Mouse (Mus musculus) large intestine, adult 2 months (tissue): ENCODE results near the gene Tdrd3. TPM values are rescaled to one million over a fixed set of nuclear protein-coding genes. Genes with fewer than 3 reads are reported as not detected.

Experiments
- DNase-seq: peaks from one replicate; pipeline ENCODE4 v3.0.0-alpha.2; 2012; ENCODE audit warnings: low read depth, low spot score
- WGBS: fragments of 180-500 bp; shearing (Covaris S2); methylation state at CpG from one replicate; pipeline ENCODE4 v1.1.7; 2018; 5-methylcytosine and 5-hydroxymethylcytosine counted together
- polyA plus RNA-seq: library from polyadenylated mRNA; depleted of rRNA; stranded (reverse); fragments of >200 nt; gene quantifications from 2 replicates; pipeline ENCODE4 v1.2.3, GENCODE M21; 2012

Tdrd3 gene
- polyA plus RNA-seq, 1 experiment = 2.1 TPM

DNA sequence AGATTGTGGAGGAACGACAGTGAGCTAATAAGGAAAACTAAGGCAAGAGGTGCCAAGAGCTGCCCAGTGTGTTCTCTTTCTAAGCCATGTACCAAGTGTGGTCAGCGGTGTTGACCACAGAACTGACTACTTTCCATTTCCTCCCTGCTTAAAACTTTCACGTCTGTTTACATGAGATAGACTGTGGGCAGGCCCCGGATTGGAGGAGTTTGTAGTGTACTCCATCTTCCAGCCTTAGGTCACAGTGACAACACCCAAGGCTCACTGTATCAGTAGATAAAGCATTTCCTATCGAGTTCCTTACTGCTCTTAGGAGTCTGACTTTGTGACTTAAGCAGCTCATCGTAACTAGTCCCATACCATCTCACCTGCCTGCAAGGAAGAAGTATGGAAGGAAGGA lies 133.5 kb downstream of the Tdrd3 start:
- no peak for DNase-seq
- WGBS = 84% methylated on average over 6 of the region's 6 CpGs

DNA sequence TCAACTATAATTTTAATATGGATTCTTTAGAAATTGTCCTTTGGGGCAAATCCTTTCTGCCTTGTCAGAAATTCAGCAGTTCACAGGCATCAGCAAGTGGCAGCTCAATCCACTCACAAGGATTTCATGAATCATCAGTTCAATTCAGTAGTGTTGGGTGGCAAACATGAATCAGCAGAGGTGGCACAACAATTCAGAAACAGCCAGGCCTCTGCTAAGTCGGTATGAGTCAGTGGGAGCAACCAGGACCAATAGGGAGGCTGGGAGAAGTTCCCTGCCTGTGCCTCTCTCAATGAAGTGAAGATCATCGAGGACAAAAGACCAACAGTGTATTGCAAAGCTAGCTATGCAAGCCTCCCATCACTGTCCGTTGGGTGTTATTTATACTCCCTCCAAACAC lies 135.8 kb downstream of the Tdrd3 start:
- no peak for DNase-seq
- 56% methylated on average over 3 of the region's 3 CpGs for WGBS

DNA sequence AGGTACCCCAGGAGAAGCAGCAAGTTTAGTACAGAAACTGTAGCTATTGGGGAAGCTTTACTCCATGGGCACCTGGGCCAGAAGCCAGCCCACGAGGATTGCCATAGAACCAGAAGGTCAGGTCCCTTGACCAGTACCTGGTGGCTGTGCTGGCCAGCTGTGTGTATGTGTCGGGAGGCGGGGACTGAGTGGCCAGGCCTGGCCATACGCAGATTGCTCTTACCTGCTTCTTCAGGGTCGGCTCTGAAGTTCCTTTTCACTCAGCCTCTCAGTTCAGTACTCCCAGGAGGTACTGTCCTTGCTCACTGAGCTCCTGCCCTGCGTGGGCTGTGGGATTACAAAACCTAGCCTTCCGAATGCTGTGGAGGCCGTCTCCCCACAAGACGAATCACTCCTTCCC lies 147.4 kb downstream of the Tdrd3 start:
- DNase-seq = no peak
- 56% methylated on average over 9 of the region's 9 CpGs for WGBS

DNA sequence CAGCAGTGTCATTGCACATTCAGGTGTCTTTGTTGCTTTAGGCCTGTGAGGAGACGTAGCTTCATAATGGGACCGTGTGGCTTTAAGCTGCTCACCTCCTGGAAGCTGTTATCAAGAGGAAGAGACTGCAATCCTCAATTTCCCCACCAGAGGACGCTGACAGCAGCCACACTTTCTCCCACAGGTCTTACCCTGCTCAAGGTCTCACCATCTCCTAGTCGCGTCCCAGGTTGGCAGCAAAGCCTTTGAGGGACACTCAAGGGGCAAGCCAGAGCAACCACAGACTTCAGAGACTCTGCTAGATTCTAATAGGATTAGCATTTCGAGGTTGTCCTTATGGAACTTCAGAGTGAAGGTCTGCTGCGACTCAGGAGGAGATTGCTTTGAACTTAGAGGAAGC lies 149.8 kb downstream of the Tdrd3 start:
- DNase-seq = no peak
- 38% methylated on average over 7 of the region's 7 CpGs for WGBS

DNA sequence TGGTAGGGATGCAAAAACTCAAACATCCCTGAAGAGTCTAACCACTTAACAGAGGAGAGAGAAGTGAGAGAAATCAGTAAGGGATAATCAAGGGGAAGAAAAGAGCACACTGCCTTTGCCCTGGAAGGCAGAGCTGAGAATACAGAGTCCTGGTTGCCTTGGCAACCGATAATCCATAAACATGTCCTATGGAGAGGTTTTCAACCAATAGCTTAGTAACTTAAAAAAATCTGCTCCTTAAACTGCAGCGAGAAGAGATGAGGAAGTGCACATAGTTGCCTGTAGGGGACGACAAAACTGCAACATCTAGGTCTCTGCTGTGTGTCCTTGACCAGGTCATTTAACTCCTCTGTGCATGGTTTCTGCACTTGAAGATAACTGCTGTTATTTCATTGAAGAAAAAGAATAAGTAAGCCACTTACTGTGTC lies 150.6 kb downstream of the Tdrd3 start:
- 21% methylated on average over 3 of the region's 3 CpGs for WGBS
- DNase-seq = no peak

DNA sequence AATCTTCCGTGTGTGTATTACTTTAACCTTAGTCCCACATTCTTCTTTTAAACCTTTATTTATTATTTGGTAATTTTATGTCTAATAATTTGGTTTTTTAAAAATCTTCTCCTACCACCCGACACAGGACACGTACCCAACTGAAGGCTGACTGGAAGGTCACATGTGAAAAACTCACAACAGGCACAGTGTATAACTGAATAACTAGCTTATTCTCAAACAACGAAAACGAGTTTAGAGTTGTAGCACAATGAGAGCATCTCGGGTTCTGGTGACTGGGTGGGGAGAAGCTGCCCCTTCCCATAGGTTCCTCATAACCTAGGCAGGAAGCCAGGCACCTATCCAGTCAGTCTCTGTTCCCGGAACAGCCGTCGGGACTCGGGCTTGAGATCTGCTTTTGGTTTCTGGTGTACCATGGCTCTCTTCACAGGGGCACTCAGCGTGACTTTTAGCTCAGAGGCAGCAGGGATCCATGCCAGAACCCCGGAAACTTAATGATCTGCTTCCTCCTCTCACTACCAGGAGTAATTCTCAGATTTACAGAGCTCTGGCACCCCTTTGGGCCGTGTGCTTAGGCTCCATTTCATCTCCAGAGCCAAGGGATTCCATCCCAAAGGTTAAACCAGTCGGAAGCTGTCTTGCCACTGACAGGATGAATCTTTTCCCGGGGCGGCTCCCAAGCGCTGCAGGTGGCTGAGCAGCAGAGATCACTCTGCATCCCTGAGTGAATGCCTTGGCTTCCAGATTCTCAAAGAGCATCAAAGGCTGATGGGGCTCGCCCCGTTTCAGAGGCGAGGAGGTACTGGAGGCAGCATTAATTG lies 151.4 kb downstream of the Tdrd3 start:
- DNase-seq = no peak
- WGBS = 13% methylated on average over 20 of the region's 20 CpGs

DNA sequence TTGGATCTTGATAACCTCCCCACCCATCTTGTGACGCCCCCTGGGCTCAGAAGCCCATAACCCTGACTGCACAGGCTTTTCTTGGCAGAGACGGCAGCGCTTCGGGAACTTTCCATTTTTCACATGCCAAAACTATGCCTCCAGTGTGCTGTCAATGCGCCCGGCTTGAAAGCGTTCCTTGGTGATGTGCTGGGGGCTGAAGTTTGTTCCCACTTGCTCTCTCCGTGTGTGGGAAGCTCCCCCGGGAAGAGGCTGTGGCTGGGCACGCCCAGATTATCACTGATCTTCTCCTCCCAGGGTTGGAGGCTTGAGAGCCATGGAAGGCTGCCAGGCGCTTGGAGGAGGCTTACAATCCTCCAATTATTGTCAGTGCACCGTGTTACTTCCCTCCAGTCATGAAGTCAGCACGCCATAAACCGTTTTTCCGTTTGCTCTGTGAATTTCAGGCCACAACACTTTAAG lies 152.0 kb downstream of the Tdrd3 start:
- 10% methylated on average over 15 of the region's 15 CpGs for WGBS
- DNase-seq = no peak

DNA sequence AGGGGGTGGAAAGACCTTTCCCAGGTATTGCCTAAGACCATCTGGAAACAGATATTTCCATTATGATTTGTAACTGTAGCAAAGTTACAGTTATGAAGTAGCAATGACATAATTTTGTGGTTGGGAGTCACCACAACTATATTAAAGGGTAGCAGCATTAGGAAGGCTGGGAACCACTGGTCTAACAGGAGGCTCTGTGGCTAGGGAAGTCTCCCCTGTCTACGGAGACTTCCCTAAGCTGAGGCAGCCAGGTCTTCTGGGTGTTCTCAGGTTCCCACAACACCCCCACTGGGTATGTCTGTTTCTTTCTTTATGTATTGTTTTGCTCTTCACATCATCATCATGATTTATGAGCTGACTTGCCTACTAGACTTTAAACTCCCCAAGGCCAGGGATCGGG lies 153.0 kb downstream of the Tdrd3 start:
- no peak for DNase-seq
- 77% methylated on average over 2 of the region's 2 CpGs for WGBS

DNA sequence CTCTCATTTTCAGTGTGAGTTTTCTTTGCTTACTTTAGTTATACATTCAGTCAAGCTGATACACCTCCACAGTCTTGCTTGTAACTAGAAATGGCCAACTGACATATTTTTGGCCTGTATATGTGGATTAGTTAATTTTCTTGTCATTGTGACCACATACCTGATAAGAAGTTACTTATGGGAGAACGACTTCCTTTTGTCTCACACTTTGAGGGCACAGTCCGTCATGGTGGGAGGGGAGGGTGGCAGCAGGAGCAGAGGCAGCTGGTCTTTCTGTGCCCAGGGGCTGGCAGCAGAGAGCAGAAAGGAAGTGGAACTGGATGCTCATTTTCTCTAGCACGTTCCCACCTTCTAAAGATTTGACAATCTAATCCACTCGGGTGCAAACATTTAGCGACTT lies 156.0 kb downstream of the Tdrd3 start:
- 47% methylated on average over 5 of the region's 5 CpGs for whole genome bisulfite sequencing
- DNase-seq = no peak

DNA sequence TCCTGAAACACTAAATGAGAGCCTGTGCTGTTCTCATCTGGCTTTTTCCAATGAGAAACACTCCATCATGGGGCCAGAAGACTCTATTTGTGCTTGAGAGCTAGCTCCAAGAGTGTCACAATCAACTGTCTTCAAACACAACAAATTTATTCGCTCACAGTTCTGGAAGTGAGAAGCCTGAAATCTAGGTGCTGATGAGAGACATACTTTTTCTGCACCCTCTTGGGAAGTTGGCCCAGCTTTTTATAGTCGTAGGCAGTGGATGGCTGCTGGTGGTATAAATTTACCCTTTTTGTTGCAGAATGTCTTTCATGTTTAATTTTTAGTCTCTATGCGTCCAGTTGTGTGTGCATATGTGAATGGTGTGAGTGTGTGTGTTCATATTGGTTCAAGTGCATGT lies 166.2 kb downstream of the Tdrd3 start:
- WGBS = 81% methylated on average over 3 of the region's 3 CpGs
- DNase-seq = no peak
